Mouse (Mus musculus) spleen, postnatal 10 days (tissue): Measurements from ENCODE around the gene Amz2.

Source experiments
- DNase-seq, 2 experiments: peaks; one replicate each; pipeline ENCODE4 v3.0.0; 2021 to 2022; ENCODE audit warnings: low spot score in 2 of 2

Amz2 gene

DNA sequence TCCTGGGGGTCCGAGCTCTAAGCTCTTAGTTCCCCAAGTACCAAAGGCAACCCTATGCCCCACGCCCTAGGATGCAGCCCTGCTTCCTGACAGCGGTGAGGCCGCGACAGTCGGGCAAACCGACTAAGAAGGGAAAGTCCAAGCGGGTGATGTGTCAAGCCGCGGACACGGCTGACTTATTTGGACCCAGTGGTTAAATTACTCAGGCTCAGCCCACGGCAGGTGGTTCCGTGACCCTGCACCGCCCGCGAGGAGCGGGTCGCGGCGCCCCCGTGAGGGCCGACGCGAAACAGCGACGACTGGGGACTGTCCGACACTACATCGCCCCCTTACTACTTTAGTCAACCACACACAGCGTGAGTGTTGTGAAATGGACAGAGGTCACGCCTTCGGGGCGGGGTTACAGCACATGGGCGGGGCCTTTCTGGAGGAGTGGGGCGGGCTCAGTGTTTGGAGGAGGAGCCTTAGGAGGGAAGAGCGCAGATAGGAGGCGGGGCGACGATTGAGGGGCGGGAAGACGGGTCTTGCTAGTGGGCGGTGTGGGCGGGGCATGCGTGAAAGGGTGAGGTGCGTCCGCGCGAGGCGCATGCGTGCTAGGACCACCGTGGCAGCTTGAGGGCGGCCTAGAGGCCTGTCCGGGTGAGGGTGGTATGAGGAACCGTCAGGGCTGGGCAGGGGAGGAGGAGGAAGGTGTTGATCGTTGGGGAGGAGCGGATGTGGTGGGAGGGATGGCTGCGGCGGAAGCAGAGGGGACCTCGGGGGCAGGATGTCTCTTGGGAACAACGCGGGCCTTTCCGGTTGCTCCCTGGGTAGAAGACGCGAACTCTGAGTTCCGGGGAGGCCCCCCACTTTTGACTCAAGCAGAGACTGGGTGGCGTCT, at the start of gene Amz2:
Gene Amz2, plus strand, starts transcription at position 555 of the 880 bp plus-strand sequence.
- DNase-seq = peak; percentile 99 to 100

DNA sequence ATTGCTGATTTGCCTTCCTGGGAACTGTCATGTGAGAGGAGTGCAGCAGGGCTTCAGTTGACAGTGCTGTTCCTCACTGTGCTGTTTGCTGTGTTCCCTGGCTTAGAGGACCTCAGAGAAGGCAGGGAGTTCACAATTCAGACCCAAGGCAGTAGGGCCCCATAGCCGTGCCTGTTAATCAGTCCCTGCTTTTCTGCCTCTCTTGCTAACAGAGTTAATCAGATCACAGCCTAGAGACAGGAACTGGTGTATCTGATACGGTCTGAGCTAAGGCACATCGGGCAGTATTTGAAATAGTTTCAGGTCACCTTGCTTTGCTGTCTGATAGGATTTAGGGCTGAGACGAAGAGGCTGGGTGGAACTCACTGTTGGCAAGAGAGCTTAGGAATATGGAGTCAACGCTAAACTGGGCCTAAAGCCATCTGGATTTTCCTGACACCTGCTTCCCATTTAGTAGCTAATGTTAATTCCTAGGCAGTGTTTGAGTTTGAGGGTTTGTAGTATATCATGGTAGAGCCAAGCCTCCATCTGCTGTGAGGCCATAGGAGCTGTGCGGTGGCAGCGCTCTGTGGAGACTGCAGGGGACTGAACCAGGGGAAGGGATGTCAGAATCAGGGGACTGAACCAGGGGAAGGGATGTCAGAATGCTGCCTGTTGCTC, 49.1 kb upstream of the Amz2 start:
- DNase-seq = no peak

DNA sequence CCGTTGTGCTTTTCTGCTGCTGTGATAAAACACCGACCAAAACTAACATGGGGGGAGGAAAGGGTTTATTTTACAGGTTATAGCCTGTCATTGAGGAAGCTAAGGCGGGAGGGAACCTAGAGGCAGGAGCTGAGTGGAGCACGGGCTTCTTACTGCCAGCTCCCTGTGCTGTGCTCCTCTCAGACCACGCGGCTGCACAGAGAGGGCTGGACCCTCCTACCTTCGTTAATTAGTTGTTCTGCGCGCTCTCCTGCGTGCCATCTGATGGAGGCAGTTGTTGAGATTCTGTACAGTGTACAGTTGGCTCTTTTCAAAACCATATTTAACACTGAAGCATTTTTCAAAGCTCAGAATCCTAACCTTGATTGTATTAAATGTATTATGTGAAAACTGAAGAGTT, 48.3 kb upstream of the Amz2 start:
- DNase-seq = no peak

DNA sequence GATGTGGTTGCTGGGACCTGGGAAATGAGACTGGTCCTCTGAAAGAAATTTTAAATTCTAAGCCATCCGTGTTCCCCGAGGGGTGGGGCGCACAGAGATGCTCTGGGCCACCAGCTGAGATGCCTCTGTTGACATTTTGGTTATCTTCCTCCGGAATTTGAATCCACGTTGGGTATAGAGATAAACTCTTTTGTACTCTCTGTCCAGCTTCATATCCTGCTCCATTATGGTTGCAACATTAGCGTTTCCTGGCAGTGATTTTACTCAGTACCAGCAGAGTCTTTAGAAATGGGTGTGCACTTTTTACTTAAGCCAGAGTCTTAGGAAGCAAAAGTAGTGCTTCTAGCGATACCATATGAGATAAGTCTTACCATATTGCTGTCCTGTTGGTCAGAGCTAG, 47.7 kb upstream of the Amz2 start:
- no peak for DNase-seq

DNA sequence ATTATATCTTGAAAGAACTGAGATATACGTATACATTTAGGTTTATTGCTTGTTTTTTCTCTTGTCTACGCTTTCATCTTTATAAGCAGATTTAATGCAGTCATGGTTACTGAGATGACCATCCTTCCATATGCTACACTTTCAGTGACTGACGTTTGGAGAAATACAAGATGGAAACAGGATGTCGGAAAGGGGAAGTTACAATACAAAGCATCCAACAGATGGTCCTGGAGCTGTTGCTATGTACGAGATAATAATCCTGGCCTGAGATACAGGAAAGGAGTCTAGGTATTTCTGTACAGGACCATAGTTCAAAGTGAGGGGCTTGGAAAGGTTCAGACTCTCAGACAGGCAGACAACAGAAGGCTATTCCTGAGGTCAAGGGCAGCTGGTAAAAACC, 45.1 kb upstream of the Amz2 start:
- no peak for DNase-seq

DNA sequence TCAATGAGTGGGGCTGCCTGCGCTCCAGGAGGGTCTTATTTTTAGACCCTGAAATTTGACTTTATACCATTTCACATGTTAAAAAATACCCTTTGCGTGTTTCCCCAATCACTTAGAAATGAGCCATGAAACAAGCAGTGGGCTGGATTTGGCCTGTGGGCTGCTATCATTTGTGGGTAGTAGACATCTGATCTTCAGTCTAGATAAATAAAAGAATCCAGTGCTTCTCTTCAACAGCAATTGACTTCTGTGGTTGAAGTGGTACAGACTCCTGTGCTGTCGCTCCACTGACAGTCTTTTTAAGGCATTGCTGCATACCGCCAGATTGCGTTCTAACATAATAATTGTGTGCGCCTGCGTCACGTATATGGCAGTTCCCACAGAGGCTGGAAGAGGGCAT, 40.5 kb upstream of the Amz2 start:
- no peak for DNase-seq

DNA sequence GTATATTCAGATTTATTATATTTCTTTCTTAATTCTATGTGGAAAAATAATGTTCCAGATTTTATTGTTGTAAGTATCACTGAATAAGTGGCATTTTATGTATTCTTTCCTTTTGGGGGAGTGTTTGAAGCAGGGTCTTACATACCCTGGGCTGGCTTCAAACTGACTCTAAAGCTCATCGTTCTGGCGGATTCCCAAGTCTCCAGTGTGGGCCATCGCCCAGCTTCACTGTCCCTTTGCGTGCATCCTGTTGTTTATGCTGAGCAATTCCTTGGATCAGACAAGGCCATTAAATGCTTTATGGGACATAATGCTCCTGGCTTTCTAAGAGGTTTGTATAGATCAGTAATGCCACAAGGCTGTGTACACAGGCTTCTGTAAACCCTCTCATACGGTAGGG, 36.7 kb upstream of the Amz2 start:
- DNase-seq = no peak

DNA sequence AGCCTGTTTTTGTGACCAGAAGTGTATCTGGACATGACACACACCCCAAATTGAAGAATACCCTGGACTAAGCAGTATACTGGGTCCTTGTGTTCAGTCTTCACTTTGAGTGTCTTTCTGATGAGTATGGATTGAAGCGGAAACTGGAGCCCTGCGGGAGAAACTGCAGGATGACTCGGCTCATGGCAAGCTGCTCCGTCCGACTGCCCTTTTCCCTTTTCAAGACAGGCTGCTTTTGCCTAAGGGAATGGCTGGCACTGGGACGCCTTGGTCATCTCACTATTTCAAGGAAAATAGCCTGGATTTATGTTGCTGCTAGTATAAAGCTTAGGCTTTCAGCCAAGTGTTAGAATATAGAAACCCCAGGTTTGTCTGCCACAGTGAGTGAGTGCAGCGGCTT, 34.5 kb upstream of the Amz2 start:
- DNase-seq = no peak

DNA sequence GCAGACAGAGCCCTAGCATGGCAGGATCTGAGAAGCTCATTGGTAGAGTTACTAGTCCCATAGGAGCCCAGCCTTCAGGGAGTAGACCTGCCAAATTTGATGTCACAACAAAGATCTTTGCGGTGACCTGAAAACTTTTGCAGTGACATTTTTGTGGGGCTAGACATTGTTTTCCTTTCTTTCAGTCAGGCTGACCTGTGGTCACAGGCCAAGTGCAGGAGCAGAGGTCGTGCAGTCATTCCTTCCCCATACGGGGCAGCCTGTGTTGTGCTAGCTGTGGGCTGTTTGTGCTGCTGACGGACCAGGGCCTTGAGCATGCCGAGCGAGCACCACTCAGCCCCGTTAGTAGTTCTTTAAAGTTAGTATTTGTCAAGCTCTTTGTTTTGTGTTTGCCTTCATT, 34.0 kb upstream of the Amz2 start:
- DNase-seq = no peak

DNA sequence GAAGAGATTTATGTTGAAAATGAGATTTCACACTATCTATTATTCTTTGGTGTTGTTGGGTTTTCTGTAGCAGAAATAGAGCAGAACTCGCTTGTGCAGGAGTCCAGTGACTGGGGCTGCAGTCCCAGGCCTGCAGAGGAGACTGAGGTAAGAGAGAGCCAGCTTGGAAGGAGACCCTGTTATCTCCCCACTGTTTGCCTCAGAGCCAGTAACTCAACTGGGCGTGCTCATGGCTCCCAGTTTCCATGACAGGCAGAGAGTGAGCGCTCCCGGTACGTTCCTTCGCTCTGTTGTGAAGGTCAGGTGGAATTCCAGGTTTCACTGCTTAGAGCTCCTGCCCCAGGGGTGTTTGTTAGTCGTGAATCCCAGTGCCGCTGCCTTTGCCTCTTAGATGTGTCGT, 33.1 kb upstream of the Amz2 start:
- no peak for DNase-seq

DNA sequence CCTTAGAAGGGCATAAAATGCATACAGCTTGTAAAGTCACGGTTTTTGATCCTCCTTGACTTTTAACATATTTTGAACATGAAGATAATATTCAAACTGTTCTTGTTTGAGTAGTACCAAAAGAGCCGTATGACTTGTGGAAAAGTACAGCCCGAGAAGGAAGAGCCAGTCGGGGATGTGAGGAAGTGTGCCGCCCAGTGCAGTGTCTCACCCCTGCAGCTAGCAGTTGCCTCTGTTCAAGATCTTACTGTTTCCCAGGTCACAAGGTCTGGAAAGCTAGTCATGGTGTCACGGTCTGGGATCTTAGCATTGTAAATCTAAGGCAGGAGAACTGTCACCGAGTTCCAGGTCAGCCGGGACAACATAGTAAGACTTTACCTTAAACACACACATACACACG, 31.0 kb upstream of the Amz2 start:
- no peak for DNase-seq

DNA sequence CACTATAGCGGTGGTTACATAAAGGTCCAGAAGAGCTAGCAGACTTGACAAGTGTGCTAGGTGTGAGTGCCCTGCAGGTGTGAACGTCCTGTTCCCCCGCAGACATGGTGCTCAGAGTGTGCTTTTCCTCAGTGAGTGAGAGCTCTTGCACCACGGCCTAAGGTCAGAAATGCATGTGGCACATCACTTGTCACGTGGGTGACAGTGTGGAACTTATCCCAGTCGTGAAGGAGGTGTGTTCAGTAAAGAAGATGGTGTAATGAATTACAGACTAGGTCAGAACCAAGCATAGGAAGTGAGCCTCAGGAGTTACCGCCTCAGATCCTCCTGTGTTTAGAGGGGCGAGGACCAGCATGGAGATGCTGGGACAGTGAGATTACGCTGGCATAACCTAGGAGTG, 30.5 kb upstream of the Amz2 start:
- DNase-seq = no peak

DNA sequence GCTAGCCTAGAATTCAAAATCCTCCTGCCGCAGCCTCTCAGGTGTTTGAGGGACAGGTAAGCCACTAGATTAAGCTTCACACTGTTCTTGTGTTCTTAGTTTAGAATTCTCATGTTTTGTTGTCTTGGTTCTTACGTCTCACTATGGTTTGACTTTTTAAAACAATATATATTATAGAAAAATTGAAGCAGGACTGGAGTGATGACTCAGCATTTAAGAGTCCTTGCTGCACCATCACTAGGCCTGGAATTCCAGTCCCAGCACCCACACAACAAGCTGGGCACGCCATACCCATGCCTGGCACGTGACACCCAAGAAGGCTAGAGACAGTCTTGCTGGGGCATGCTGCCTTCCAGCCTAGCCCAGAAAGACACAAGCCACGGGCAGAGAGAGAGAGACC, 19.3 kb upstream of the Amz2 start:
- no peak for DNase-seq

DNA sequence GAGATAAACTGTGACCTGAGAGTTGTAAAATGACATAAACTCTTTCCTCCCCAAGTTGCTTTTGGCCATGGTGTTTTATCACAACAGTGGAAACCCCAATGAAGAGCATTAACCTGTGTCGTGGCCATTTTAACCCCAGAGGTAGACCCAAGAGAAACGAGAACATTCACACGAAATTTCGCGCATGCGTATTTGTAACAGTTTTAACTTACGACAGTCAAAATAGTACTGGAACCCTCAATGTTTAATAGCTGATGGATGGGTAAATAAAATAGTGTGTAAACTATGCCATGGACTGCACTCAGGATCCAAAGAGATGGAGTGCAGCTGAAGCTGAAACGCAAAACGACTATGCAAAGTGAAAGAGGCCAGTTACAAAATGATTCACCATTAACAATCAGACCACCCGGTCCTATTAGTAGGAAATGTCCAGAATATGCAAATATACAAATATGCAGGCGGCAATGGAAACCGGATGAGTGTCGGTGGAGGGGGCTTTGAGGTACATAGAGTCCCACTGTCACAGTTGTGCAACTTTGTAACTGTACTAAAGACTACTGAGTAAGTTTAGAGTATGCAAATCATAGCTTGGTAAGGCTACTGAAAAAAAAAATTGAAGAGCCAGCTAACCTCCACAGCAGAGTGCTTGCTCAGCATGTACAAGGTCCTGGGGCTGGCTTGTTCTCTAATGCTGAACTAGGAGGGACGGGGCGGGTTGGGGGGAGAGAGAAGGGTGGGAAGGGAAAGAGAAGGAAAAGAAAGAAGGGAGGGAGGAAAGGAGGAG, 15.4 kb upstream of the Amz2 start:
- no peak for DNase-seq

DNA sequence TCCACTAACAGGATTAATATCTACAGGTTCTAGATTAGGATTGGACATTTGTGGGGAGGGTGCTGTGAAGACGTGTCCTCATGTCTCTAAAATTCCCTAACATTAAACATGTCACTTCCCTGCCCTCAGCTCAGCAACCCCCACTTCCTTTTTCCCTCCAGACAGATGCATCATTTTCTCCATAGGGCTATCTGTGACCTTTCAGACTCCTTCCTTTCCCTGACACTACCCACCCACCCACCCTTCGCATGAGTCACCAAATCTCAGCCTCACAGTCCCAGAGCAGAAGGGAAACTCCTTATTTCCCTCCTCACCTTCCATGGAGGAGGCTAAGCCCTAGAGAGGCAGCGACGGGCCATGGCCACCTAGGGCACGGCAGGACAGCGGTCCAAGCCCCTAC, 12.1 kb upstream of the Amz2 start, which contains the start of gene 9930022D16Rik:
Gene 9930022D16Rik, plus strand, starts transcription at position 301 of the 400 bp plus-strand sequence.
- DNase-seq = no peak

DNA sequence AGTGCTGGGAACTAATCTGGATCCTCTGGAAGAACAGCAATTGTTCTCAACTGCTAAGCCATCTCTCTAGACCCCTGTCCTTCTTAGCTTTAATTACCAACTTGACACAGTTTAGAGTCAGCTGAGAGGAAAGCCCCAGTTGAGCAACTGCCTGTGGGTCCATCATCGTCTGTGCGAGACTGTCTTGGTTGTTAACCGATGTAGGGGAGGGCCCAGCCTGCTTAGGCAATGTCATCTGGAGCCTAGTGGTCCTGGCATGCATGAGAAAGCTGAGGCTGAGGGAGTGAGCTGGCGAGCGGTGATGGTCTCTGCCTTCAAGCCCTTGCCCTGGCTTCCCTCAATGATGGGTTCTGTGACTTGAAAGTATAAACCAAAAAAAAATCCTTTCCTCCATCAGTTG, 10.9 kb upstream of the Amz2 start:
- no peak for DNase-seq

DNA sequence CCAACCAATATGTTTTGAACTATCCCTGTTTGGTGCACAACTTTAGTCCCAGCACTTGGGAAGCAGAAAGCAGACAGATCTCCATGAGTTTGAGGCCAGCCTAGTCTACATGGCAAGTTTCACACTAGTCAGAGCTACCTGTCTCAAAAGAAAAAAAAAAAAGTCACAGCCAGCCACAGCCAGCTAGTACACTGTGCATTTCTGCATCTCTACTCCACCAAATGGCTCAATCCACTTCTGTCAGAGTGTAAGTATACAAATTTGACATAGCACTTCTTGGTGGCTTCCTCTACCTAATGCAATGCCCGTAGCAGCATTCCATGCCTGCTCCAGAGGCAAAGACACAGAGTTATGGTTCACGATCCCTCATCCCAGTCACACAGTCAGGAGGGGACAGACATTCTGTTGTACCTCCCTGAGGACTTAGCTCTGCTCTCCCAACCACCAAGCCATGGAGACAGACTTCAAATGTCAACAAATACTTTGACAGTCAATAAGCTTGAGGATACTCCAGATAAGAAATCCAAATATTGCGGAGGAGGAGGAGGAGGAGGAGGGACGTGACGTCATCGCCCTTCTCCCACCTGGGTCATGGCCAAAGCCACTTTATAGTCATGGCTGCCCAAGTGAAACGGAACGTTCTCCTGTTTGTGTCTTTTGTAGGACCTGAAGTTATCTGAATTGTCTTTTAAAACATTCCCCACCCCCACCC, 8.9 kb upstream of the Amz2 start:
- DNase-seq = no peak

DNA sequence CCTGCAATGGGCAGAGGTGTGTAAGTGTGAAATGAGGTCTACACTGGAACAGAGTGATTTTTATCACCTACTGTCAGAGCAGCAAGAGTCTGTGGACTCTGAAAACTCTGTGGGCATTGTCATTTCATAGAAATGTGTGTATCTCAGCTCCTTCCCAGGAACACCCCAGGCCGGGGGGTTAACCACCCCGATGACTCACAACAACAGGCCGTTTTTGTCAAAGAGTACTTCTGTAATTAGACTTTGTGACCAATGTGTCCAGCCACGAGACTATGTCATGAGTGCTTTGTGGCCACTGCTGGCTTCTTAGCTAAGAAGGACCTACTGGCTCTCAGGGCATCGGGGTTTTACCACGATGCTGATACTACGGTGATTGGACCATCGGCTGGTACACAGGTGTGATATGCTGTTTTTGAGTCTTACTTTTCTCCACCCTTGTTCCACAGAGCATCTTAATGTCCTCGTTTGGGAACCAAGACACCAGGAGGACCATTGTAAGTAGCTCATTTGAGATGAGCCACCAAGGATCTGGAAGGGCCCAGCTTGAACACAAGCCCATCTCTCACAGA, 8.2 kb upstream of the Amz2 start:
- DNase-seq = no peak

DNA sequence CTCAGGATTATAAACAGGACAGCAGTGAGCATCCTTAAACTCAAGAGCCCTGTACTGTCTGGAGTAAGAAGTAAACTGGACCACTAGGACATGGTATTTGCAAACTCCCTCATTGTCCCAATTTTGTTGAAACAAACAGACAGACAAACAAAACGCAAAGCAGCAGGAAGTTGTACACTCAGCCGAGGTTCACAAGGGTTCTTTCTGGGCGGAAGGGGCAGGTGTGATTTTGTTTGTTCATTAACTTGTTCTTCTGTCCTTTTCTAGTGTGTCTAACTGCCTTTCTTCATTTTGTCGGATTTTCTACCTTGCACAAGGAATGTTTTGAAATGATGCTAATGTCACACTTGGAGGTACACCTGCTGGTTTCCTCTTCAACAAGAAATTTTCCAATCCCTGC, 6.3 kb upstream of the Amz2 start:
- no peak for DNase-seq

DNA sequence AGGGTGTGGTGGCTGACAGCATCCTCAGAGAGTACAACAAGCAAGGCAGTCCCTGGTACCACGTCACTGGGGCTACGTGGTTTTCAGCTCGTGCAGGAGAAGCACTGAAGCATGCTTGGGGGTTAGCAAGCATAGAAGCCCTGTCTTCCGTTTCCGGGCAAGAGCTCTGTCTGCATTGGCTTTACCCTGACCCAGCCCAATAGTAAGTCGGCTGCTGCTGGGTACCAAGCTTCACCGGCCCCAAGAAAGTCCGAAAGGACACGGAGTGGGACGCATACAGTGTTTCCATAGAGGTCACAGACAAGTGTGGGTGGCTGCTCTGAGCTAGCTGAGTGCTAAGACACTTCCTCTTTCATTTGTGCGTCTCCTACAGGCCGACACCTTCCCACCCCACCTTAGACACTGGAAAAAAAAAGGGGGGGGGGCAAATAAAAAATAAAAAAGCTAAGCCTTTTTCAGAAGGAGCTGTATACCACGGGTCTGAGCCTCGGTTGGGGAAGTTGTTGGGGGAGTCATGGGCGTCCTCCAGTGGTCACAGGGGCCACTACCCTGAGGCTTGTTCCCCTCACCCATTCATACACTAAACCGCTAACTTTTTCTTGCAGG, 5.7 kb upstream of the Amz2 start:
- DNase-seq = peak; percentile 28 to 75

DNA sequence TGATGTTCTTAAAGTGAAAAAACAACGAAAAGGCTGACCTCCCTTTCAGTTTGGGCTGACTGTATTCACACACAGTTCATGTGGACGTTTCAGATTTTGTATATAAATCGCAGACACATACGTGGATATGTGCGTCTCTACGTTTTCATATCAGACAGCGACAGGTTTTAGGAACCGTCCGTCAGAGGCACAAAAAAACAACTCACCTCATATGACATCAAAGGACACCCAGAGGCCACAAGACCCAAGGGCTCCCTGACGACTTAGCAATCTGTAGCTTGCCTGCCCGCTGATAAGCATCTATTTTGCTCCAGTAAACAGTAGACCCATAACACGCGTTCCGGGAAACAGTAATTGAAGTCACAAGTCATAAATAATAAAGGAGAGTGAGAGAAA, 5.2 kb upstream of the Amz2 start:
- no peak for DNase-seq
